Mouse (Mus musculus): Measurements from ENCODE around the gene Hdac4. TPM values are rescaled to one million over a fixed set of nuclear protein-coding genes. Genes with fewer than 3 reads are reported as not detected.

Gene Hdac4
- polyA plus RNA-seq, 1 experiment from 2014 or later: 16.3 TPM

- TF ChIP-seq CTCF (IDR thresholded peaks at IDR 0.05): no peak
- H3K36me3 ChIP-seq (ENCODE audit: insufficient read depth, low read length): peaks cover 10% of the 10 kb centered on the region; the same call in 1 of the 2 replicates
- H3K27me3 ChIP-seq (replicated peaks; ENCODE audit: insufficient read depth, low read length): no peaks in the 10 kb centered on the region
- 79% methylated on average over 10 of the region's 10 CpGs for WGBS
- H3K4me1 ChIP-seq (ENCODE audit: insufficient read depth, low read depth, low read length): 0 out of 2 replicates have a peak, but pooled peaks cover 4% of the 10 kb centered on the region
- ATAC-seq: no peak
- H3K4me2 ChIP-seq (replicated peaks; ENCODE audit: low read depth, low read length): no peak overlapping the region
- H3K9me3 ChIP-seq (ENCODE audit: low read length): no peaks in the 10 kb centered on the region
- no peak overlapping the region for H3K4me3 ChIP-seq (ENCODE audit: low read depth, low read length)
- no peak for DNase-seq (ENCODE audit: low spot score)
- peak overlapping the region; percentile 38; the same call in 1 of the 2 replicates for H3K27ac ChIP-seq (ENCODE audit: low read length)
- H3K9ac ChIP-seq (replicated peaks; ENCODE audit: low read depth): no peak overlapping the region
Observed at GRCm38 (mm10) chr1:91931196-91931595, 264.3 kb downstream of the Hdac4 start.

- H3K4me3 ChIP-seq (ENCODE audit: low read depth, low read length): no peak overlapping the region
- no peak overlapping the region for H3K4me2 ChIP-seq (replicated peaks; ENCODE audit: low read depth, low read length)
- peak overlapping the region; percentile 86 for H3K27ac ChIP-seq (ENCODE audit: low read length)
- 0 out of 2 replicates have a peak, but pooled peaks cover 4% of the 10 kb centered on the region for H3K4me1 ChIP-seq (ENCODE audit: insufficient read depth, low read depth, low read length)
- peak; percentile 95 for DNase-seq (ENCODE audit: low spot score)
- no peaks in the 10 kb centered on the region for H3K9me3 ChIP-seq (ENCODE audit: low read length)
- no peaks in the 10 kb centered on the region for H3K27me3 ChIP-seq (replicated peaks; ENCODE audit: insufficient read depth, low read length)
- H3K36me3 ChIP-seq (ENCODE audit: insufficient read depth, low read length): peaks cover 1% of the 10 kb centered on the region; the same call in 1 of the 2 replicates
- no peak for TF ChIP-seq CTCF (IDR thresholded peaks at IDR 0.05)
- TF ChIP-seq EP300 (IDR thresholded peaks at IDR 0.05): peak; percentile 97
- WGBS: 61% methylated on average over 13 of the region's 13 CpGs
- peak; percentile 92 for ATAC-seq
- H3K9ac ChIP-seq (replicated peaks; ENCODE audit: low read depth): no peak overlapping the region
Observed at GRCm38 (mm10) chr1:91929051-91929450, 266.4 kb downstream of the Hdac4 start.

GRCm38 (mm10) chr1:91927536-91928315 lies 267.8 kb downstream of the Hdac4 start:
- no peaks in the 10 kb centered on the region for H3K27me3 ChIP-seq (replicated peaks; ENCODE audit: insufficient read depth, low read length)
- peak; percentile 16; the same call in 1 of the 2 replicates for ATAC-seq
- peak overlapping the region; percentile 86 for H3K27ac ChIP-seq (ENCODE audit: low read length)

GRCm38 (mm10) chr1:91923567-91923966 lies 271.9 kb downstream of the Hdac4 start:
- DNase-seq (ENCODE audit: low spot score): no peak
- no peak for TF ChIP-seq EP300 (IDR thresholded peaks at IDR 0.05)
- TF ChIP-seq CTCF (IDR thresholded peaks at IDR 0.05): no peak
- H3K27me3 ChIP-seq (replicated peaks; ENCODE audit: insufficient read depth, low read length): no peaks in the 10 kb centered on the region
- H3K4me2 ChIP-seq (replicated peaks; ENCODE audit: low read depth, low read length): no peak overlapping the region
- H3K9ac ChIP-seq (replicated peaks; ENCODE audit: low read depth): no peak overlapping the region
- H3K9me3 ChIP-seq (ENCODE audit: low read length): no peaks in the 10 kb centered on the region
- H3K4me3 ChIP-seq (ENCODE audit: low read depth, low read length): no peak overlapping the region
- H3K4me1 ChIP-seq (ENCODE audit: insufficient read depth, low read depth, low read length): peaks cover 7% of the 10 kb centered on the region; the same call in 1 of the 2 replicates
- ATAC-seq: no peak
- no peak overlapping the region for H3K27ac ChIP-seq (ENCODE audit: low read length)
- WGBS: 95% methylated on average over 9 of the region's 9 CpGs
- H3K36me3 ChIP-seq (ENCODE audit: insufficient read depth, low read length): no peaks in the 10 kb centered on the region

More at GRCm38 (mm10) chr1:91927536-91928315, 267.8 kb downstream of the Hdac4 start:
- WGBS: 62% methylated on average over 10 of the region's 10 CpGs
- 0 out of 2 replicates have a peak, but pooled peaks cover 4% of the 10 kb centered on the region for H3K4me1 ChIP-seq (ENCODE audit: insufficient read depth, low read depth, low read length)
- H3K4me3 ChIP-seq (ENCODE audit: low read depth, low read length): no peak overlapping the region
- peak; percentile 75 for TF ChIP-seq EP300 (IDR thresholded peaks at IDR 0.05)
- TF ChIP-seq CTCF (IDR thresholded peaks at IDR 0.05): no peak
- peak; percentile 58 for DNase-seq (ENCODE audit: low spot score)
- no peak overlapping the region for H3K4me2 ChIP-seq (replicated peaks; ENCODE audit: low read depth, low read length)
- H3K36me3 ChIP-seq (ENCODE audit: insufficient read depth, low read length): no peaks in the 10 kb centered on the region
- H3K9me3 ChIP-seq (ENCODE audit: low read length): no peaks in the 10 kb centered on the region
- no peak overlapping the region for H3K9ac ChIP-seq (replicated peaks; ENCODE audit: low read depth)

- no peak for ATAC-seq
- Histone ChIP-seq H3K27ac (ENCODE audit: low read length) (no peak overlapping the region), H3K4me3 (ENCODE audit: low read depth, low read length) (no peak overlapping the region), H3K4me1 (ENCODE audit: insufficient read depth, low read depth, low read length) (peaks cover 3% of the 10 kb centered on the region; the same call in 1 of the 2 replicates), H3K9me3 (ENCODE audit: low read length) (no peaks in the 10 kb centered on the region), H3K36me3 (ENCODE audit: insufficient read depth, low read length) (no peaks in the 10 kb centered on the region), H3K27me3 (replicated peaks; ENCODE audit: insufficient read depth, low read length) (no peaks in the 10 kb centered on the region), H3K9ac (replicated peaks; ENCODE audit: low read depth) (no peak overlapping the region), H3K4me2 (replicated peaks; ENCODE audit: low read depth, low read length) (no peak overlapping the region)
- DNase-seq (ENCODE audit: low spot score): no peak
- WGBS: 75% methylated on average over 7 of the region's 7 CpGs
- TF ChIP-seq CTCF (IDR thresholded peaks at IDR 0.05): no peak
- TF ChIP-seq EP300 (IDR thresholded peaks at IDR 0.05): no peak
Observed at GRCm38 (mm10) chr1:91922235-91923152, 273.0 kb downstream of the Hdac4 start.

- no peak overlapping the region for H3K4me2 ChIP-seq (replicated peaks; ENCODE audit: low read depth, low read length)
- WGBS: 77% methylated on average over 4 of the region's 4 CpGs
- H3K4me1 ChIP-seq (ENCODE audit: insufficient read depth, low read depth, low read length): peaks cover 3% of the 10 kb centered on the region; the same call in 1 of the 2 replicates
- TF ChIP-seq EP300 (IDR thresholded peaks at IDR 0.05) (no peak), CTCF (IDR thresholded peaks at IDR 0.05) (no peak)
- ATAC-seq: no peak
- H3K27me3 ChIP-seq (replicated peaks; ENCODE audit: insufficient read depth, low read length): no peaks in the 10 kb centered on the region
- no peak overlapping the region for H3K9ac ChIP-seq (replicated peaks; ENCODE audit: low read depth)
- no peak overlapping the region for H3K27ac ChIP-seq (ENCODE audit: low read length)
- no peak for DNase-seq (ENCODE audit: low spot score)
- no peak overlapping the region for H3K4me3 ChIP-seq (ENCODE audit: low read depth, low read length)
- H3K9me3 ChIP-seq (ENCODE audit: low read length): no peaks in the 10 kb centered on the region
- H3K36me3 ChIP-seq (ENCODE audit: insufficient read depth, low read length): no peaks in the 10 kb centered on the region
Observed at GRCm38 (mm10) chr1:91921702-91922101, 273.8 kb downstream of the Hdac4 start.
